Mouse (Mus musculus) mouse embryonic stem cell (cell line): ENCODE measurements around the gene Cpox.
"Not testable (repeated sequence)": the region's sequence is repeated elsewhere in the genome, so short reads cannot be mapped to it uniquely, and the experiment has no call there.

ENCODE experiments used
- in situ Hi-C, 2 experiments: fragments of 300-500 bp; cut with MboI; formaldehyde crosslinking; loops; 1 replicate in 1 of 2; 3 replicates in 1 of 2; pipeline ENCODE4 v1.14.3; 2019 to 2020; ENCODE audit warnings: low sequenced_read_pairs in 2 of 2, low pct_unique_long_range_greater_than_20kb in 1 of 2, mixed read lengths in 1 of 2; ENCODE audit not compliant: unreplicated experiment in 1 of 2

Cpox gene

GRCm38 (mm10) chr16:58665137-58665536 is 5.0 kb upstream of the Cpox start:
- in situ Hi-C loops, result not testable (repeated sequence)

GRCm38 (mm10) chr16:58666681-58667080 is 3.4 kb upstream of the Cpox start:
- in situ Hi-C loops, result not testable (repeated sequence)

- in situ Hi-C loops, result no loop called here
These were observed 1.5 kb upstream of the Cpox start for GRCm38 (mm10) chr16:58668586-58668985.

GRCm38 (mm10) chr16:58669264-58669663 is 828 bp upstream of the Cpox start:
- in situ Hi-C loops, result no loop called here

- in situ Hi-C loops, result no loop called here
These were observed 551 bp downstream of the Cpox start for GRCm38 (mm10) chr16:58670643-58671042.

GRCm38 (mm10) chr16:58671212-58671985 is 1.3 kb downstream of the Cpox start:
- in situ Hi-C loops, result no loop called here

GRCm38 (mm10) chr16:58672396-58672795 is 2.3 kb downstream of the Cpox start:
- in situ Hi-C loops, result no loop called here

GRCm38 (mm10) chr16:58673811-58674410 is 3.8 kb downstream of the Cpox start:
- in situ Hi-C loops, result no loop called here

- in situ Hi-C loops, result no loop called here
These were observed 5.2 kb downstream of the Cpox start for GRCm38 (mm10) chr16:58675256-58675655.

- in situ Hi-C loops, result no loop called here
These were observed 6.1 kb downstream of the Cpox start for GRCm38 (mm10) chr16:58676156-58676555.

- in situ Hi-C loops, result no loop called here
These were observed 6.5 kb downstream of the Cpox start for GRCm38 (mm10) chr16:58676633-58677032.

GRCm38 (mm10) chr16:58677491-58677890 is 7.4 kb downstream of the Cpox start:
- in situ Hi-C loops, result no loop called here

GRCm38 (mm10) chr16:58678660-58679059 is 8.6 kb downstream of the Cpox start:
- in situ Hi-C loops, result no loop called here

GRCm38 (mm10) chr16:58682046-58682445 is 12.0 kb downstream of the Cpox start:
- in situ Hi-C loops, result no loop called here

GRCm38 (mm10) chr16:58682870-58683269 is 12.8 kb downstream of the Cpox start:
- in situ Hi-C loops, result no loop called here

- in situ Hi-C loops, result no loop called here
These were observed 13.8 kb downstream of the Cpox start for GRCm38 (mm10) chr16:58683911-58684310.

GRCm38 (mm10) chr16:58684537-58684936 is 14.4 kb downstream of the Cpox start:
- in situ Hi-C loops, result no loop called here

GRCm38 (mm10) chr16:58685548-58686537 is 15.8 kb downstream of the Cpox start:
- in situ Hi-C loops, result no loop called here

- in situ Hi-C loops, result no loop called here
These were observed 18.4 kb downstream of the Cpox start for GRCm38 (mm10) chr16:58688534-58688933.
